Mouse (Mus musculus) neural tube, embryonic 12.5 days (tissue): ENCODE results near the gene 3830417A13Rik. TPM values are rescaled to one million over a fixed set of nuclear protein-coding genes. Genes with fewer than 3 reads are reported as not detected.

Source experiments
- ATAC-seq: fragments of 200-750 bp; cut with Nextera tagmentation; 2 replicates; pipeline ENCODE4 v1.8.0; 2017; ENCODE audit warnings: low read depth, mild to moderate bottlenecking, moderate TSS enrichment, moderate library complexity; ENCODE audit not compliant: low FRiP score
- H3K27ac ChIP-seq: fragments of 300-500 bp; sonication (generic); 2 replicates; pipeline ENCODE4 v1.5.1; 2016
- H3K27me3 ChIP-seq: fragments of 300-500 bp; sonication (generic); replicated peaks from 2 replicates; pipeline ENCODE4 v1.6.1; 2016; ENCODE audit warnings: mild to moderate bottlenecking
- H3K36me3 ChIP-seq: fragments of 300-500 bp; sonication (generic); 2 replicates; pipeline ENCODE4 v1.6.1; 2016; ENCODE audit warnings: mild to moderate bottlenecking
- H3K4me1 ChIP-seq: fragments of 300-500 bp; sonication (generic); 2 replicates; pipeline ENCODE4 v1.6.1; 2016
- H3K4me2 ChIP-seq: fragments of 300-500 bp; sonication (generic); replicated peaks from 2 replicates; pipeline ENCODE4 v1.6.1; 2016; ENCODE audit warnings: mild to moderate bottlenecking
- H3K4me3 ChIP-seq: fragments of 300-500 bp; sonication (generic); 2 replicates; pipeline ENCODE4 v1.5.1; 2016
- H3K9ac ChIP-seq: fragments of 300-500 bp; sonication (generic); 2 replicates; pipeline ENCODE4 v1.6.1; 2016; ENCODE audit warnings: mild to moderate bottlenecking
- H3K9me3 ChIP-seq: fragments of 300-500 bp; sonication (generic); 2 replicates; pipeline ENCODE4 v1.6.1; 2016; ENCODE audit warnings: mild to moderate bottlenecking
- WGBS: fragments of 180-500 bp; shearing (Covaris S2); methylation state at CpG from one replicate; pipeline ENCODE4 v1.1.7; 2016; 5-methylcytosine and 5-hydroxymethylcytosine counted together
- polyA plus RNA-seq: library from polyadenylated mRNA; unstranded; fragments of >200 nt; fragmentation: Nextera tagmentation; extraction: Ambion mirVana; gene quantifications from 2 replicates; pipeline ENCODE4 v1.2.1, GENCODE M21; 2016

Gene 3830417A13Rik
- not detected in 2 replicates for polyA plus RNA-seq

DNA sequence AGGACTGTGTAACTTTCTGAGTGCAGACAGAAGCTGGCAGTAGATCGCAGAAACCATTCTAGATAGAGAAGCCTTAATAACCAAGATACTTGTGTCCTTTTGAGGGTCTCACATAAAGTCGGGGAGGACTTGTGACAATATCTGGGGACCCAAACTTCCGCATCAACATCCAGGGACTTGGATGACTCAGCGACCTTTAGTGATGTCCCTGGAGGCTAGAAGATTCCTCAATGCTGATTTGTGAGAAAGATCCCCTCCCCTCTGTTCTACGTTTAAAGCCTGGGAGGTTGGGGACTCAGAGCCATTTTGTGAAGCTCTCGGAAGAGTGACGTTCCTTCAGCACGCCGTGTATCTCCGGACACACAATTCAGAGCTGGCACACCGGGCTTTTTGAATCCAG is at the start of gene 3830417A13Rik:
3830417A13Rik (plus strand) TSS at position 301 of the 400 bp plus-strand sequence.
- Histone ChIP-seq H3K4me1 (no peaks in the 10 kb centered on the region), H3K36me3 (no peaks in the 10 kb centered on the region), H3K4me2 (no peak within 1 kb of the TSS), H3K27me3 (no peaks in the 10 kb centered on the region), H3K9ac (no peak within 1 kb of the TSS), H3K27ac (no peak within 1 kb of the TSS), H3K9me3 (no peaks in the 10 kb centered on the region), H3K4me3 (no peak within 1 kb of the TSS)
- no peak for ATAC-seq
- WGBS: 88% methylated on average over 11 of the region's 11 CpGs

DNA sequence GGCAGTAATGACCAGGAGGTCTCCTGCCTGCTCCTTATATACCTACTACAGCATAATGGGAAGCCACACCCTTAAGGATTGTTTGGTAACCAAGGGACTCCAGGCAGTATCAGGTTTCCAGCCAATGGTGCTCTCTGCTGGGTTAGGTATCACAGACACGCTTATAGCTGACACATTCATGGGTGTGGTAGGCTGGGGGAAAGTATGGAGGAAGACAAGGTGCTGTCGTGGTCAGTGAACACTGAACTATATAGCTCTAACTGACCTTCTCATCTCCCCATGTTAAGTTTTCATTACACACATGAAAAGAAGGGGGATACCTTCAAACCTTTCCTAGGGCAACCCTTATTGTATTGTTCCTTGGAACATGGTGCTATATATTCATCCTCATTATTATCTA is 21.2 kb upstream of the 3830417A13Rik start, which contains the start of gene Gm6760:
Gm6760 (minus strand) TSS at position 101 of the 400 bp plus-strand sequence.
- 77% methylated on average over 2 of the region's 2 CpGs for WGBS
- no peak within 1 kb of the TSS for H3K27ac ChIP-seq

GRCm38 (mm10) chrX:64181246-64181645 is 7.9 kb downstream of the 3830417A13Rik start:
- Histone ChIP-seq H3K27me3 (no peaks in the 10 kb centered on the region), H3K9me3 (no peaks in the 10 kb centered on the region), H3K9ac (no peak overlapping the region), H3K4me1 (no peaks in the 10 kb centered on the region), H3K4me3 (no peak overlapping the region), H3K36me3 (no peaks in the 10 kb centered on the region), H3K4me2 (no peak overlapping the region), H3K27ac (no peak overlapping the region)
- no peak for ATAC-seq

More for the DNA sequence above, 21.2 kb upstream of the 3830417A13Rik start, which contains the start of gene Gm6760:
- no peak for ATAC-seq
- no peaks in the 10 kb centered on the region for H3K27me3 ChIP-seq
- no peak within 1 kb of the TSS for H3K4me2 ChIP-seq
- H3K4me3 ChIP-seq: no peak within 1 kb of the TSS
- no peaks in the 10 kb centered on the region for H3K4me1 ChIP-seq
- H3K9me3 ChIP-seq: no peaks in the 10 kb centered on the region
- H3K36me3 ChIP-seq: no peaks in the 10 kb centered on the region
- no peak within 1 kb of the TSS for H3K9ac ChIP-seq

Other genes starting within 250 kb of the 3830417A13Rik start
- not detected in 2 replicates for gene Gm6760, start 21.4 kb upstream of the 3830417A13Rik start, polyA plus RNA-seq
- 4.2 and 4.9 TPM in 2 replicates for gene Slitrk4, start 103.4 kb downstream of the 3830417A13Rik start, polyA plus RNA-seq